In the genomic region with DNA sequence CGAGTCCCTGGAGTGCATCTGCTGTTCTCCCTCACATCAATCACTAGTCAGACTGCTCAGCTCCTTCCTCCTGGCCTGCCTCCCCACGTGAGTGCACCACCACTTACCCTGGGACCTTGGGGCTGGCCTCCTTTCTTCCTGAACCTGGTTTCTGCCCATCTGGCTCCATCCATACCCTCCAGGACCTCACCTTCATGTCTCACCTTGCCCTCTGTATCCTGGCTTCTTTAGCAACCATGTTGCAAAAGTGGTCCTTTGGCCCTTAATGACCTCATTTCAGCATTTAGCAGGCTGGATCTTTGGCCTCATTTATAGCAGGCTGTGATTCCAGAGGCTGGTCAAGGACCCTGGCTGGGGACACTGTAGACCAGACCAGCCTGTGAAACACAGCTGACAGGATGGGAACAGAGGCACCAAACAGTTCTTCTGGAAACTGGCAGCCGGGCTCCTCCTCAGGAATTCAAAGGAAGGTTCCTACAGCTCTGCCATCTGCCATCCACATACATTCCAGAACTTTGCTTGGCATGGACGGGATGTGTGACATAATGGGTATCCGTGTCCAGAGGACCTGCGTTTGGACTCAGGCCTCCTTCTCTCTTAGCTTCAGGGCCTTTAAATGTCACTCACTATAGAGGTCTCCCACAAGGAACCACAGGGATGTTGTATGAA, we compare ENCODE assay signal across 20 mouse cellular contexts. TPM values are rescaled to one million over a fixed set of nuclear protein-coding genes. Genes with fewer than 3 reads are reported as not detected.
A peak's percentile ranks its signal among the peaks of the same experiment; 100 is the strongest.
DNase-seq lines count a peak whose midpoint lies in the region; ATAC-seq and TF ChIP-seq lines count a peak whose summit lies in the region.
"Had no signal": no experiment of that assay in that cellular context is flagged by ENCODE, and none has a peak within 500 bp of the region (broad histone marks: within the 10 kb centered on the region; RNA-seq: fewer than 3 reads in every experiment).

No protein-coding gene starts in this region.

- intact Hi-C loops in left cerebral cortex, postnatal 14 days (cut with DNase I), result no loop called here

- H3K27me3 ChIP-seq in liver, postnatal 0 days (ENCODE audit: insufficient read depth, low read length), result no peaks in the 10 kb centered on the region
- H3K27me3 ChIP-seq: embryonic facial prominence, embryonic 15.5 days; hindbrain, embryonic 15.5 days had no signal

- H3K9ac ChIP-seq in liver, postnatal 0 days (replicated peaks), result no peak overlapping the region
- H3K9ac ChIP-seq: embryonic facial prominence, embryonic 15.5 days; hindbrain, embryonic 15.5 days; liver, embryonic 14.5 days had no signal

- H3K4me3 ChIP-seq in liver, postnatal 0 days (ENCODE audit: low read depth, low read length), result no peak overlapping the region
- H3K4me3 ChIP-seq: embryonic facial prominence, embryonic 15.5 days; heart, adult 2 months; hindbrain, embryonic 15.5 days had no signal

- no peaks in the 10 kb centered on the region for H3K9me3 ChIP-seq in liver, postnatal 0 days (ENCODE audit: low read length)
- H3K9me3 ChIP-seq: embryonic facial prominence, embryonic 15.5 days; hindbrain, embryonic 15.5 days had no signal

- WGBS in liver, postnatal 0 days (ENCODE audit: insufficient replicate concordance), result 66% methylated on average over 6 of the region's 6 CpGs

- H3K27ac ChIP-seq in liver, postnatal 0 days (ENCODE audit: low read depth), result no peak overlapping the region
- H3K27ac ChIP-seq: embryonic facial prominence, embryonic 15.5 days; heart, adult 2 months; hindbrain, embryonic 15.5 days; kidney, postnatal 0 days; liver, embryonic 14.5 days had no signal

- peak; percentile 78 for ATAC-seq in liver, postnatal 0 days
- ATAC-seq: intestine, postnatal 0 days; midbrain, embryonic 16.5 days had no signal

- TF ChIP-seq CTCF in liver, postnatal 0 days (IDR thresholded peaks at IDR 0.05; ENCODE audit: low read depth), result no peak

- peak; percentile 60; the same call in 1 of the 2 replicates for TF ChIP-seq EP300 in liver, postnatal 0 days (IDR thresholded peaks at IDR 0.05; ENCODE audit: low read depth)

- no peak overlapping the region for H3K4me2 ChIP-seq in liver, postnatal 0 days (ENCODE audit: low read depth, low read length)
- H3K4me2 ChIP-seq: embryonic facial prominence, embryonic 15.5 days; hindbrain, embryonic 15.5 days had no signal

- H3K4me1 ChIP-seq in liver, postnatal 0 days (ENCODE audit: insufficient read depth), result peaks cover 17% of the 10 kb centered on the region
- H3K4me1 ChIP-seq: embryonic facial prominence, embryonic 15.5 days; hindbrain, embryonic 15.5 days had no signal

- no peaks in the 10 kb centered on the region for H3K36me3 ChIP-seq in liver, postnatal 0 days (replicated peaks; ENCODE audit: insufficient read depth, low read length)
- H3K36me3 ChIP-seq: embryonic facial prominence, embryonic 15.5 days; hindbrain, embryonic 15.5 days had no signal

- peak; percentile 8 to 28 for DNase-seq in left cerebral cortex, postnatal 14 days (ENCODE audit: low spot score in 2 of 2)
- no peak for DNase-seq in left cerebral cortex, adult 18-20 months (ENCODE audit: low spot score in 2 of 2)
- DNase-seq in right cerebral cortex, postnatal 4 days, result peak; percentile 11
- DNase-seq in right cerebral cortex, postnatal 25 days, result no peak
- DNase-seq in cerebellum, adult 9-10 months, result peak; percentile 98
- DNase-seq in liver, postnatal 0 days, result no peak
- DNase-seq in urinary bladder, postnatal 14 days (ENCODE audit: low spot score), result no peak
- no peak for DNase-seq in lung, postnatal 4 days
- DNase-seq: gastrocnemius, postnatal 10 days; heart, adult 2 months; heart, postnatal 36 days; lung, postnatal 10 days; spleen, adult 18-20 months; thymus, postnatal 4 days had no signal

RNA-seq across cellular contexts. Expression of a gene that starts 60.0 kb away (rescaled TPM):
- 1 to 10 TPM; 2.0 to 2.4 TPM for total RNA-seq in left cerebral cortex, postnatal 14 days (2021)
- 1 to 10 TPM; 1.2 to 1.6 TPM for total RNA-seq in left cerebral cortex, adult 18-20 months (2021)
- 101 and 116 TPM in 2 replicates for polyA plus RNA-seq in liver, postnatal 0 days (2015; fragmentation: Nextera tagmentation; extraction: Ambion mirVana)

Comparison
In these comparisons a context has a peak if more than half of its experiments do, and no peak if none do; other contexts are left out.
1. DNase-seq: peak in left cerebral cortex, postnatal 14 days (2 of 2), right cerebral cortex, postnatal 4 days (single experiment) and cerebellum, adult 9-10 months (single experiment); none in left cerebral cortex, adult 18-20 months (0 of 2), right cerebral cortex, postnatal 25 days (single experiment), liver, postnatal 0 days (single experiment), urinary bladder, postnatal 14 days (single experiment) and lung, postnatal 4 days (0 of 2).